Mouse (Mus musculus): ENCODE measurements at regions not wholly inside any gene's neighbourhood (a gene's known extent, or its start where the extent isn't known, plus 50 kb on each side); places are given as distances from the start of the nearest gene placed in this dataset.

GRCm38 (mm10) chr4:92833835-92834234 is 501.5 kb downstream of the Tusc1 start:
- TF ChIP-seq POLR2A (IDR thresholded peaks at IDR 0.05; ENCODE audit: low read depth, low read length) = no peak
- TF ChIP-seq CTCF (conservative IDR thresholded peaks at IDR 0.05; ENCODE audit: insufficient read depth, insufficient read length, low read depth, low read length) = no peak

All from kidney, adult 2 months (tissue).